Mouse (Mus musculus): Measurements from ENCODE around the gene Nifk. TPM values are rescaled to one million over a fixed set of nuclear protein-coding genes. Genes with fewer than 3 reads are reported as not detected.

The Nifk gene
- polyA plus RNA-seq, 1 experiment, result not detected

DNA sequence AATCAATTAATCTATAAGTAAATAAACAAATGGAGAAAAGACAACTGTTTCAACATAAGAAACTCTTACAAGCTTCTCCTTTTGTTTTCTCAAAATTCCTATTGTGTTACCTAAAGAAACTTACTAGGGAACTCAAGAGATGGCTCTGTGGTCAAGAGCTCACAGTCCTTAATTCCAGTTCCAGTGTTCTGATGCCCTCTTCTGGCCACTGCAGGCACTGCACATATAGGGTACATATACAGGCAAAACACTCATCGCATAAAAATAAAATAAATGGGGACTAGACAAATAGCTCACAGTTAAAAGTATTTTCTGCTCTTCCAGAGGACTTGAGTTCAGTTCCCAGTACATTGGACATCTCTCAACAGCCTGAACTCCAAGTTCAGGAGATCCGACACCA, 943 bp upstream of the Nifk start:
- H3K4me3 ChIP-seq (ENCODE audit: insufficient read depth, low read depth, low read length), result no peak overlapping the region
- TF ChIP-seq CTCF (IDR thresholded peaks at IDR 0.05; ENCODE audit: insufficient read depth, low read depth, low read length) (no peak), POLR2A (IDR thresholded peaks at IDR 0.05; ENCODE audit: insufficient read depth, low read depth, low read length) (no peak)
- H3K4me1 ChIP-seq (ENCODE audit: control insufficient read depth, insufficient read depth, low read length), result peaks cover 8% of the 10 kb centered on the region; the same call in 1 of the 2 replicates
- no peak overlapping the region for H3K27ac ChIP-seq (ENCODE audit: insufficient read depth, low read depth, low read length)
- WGBS, result 73% methylated on average over 2 of the region's 2 CpGs

DNA sequence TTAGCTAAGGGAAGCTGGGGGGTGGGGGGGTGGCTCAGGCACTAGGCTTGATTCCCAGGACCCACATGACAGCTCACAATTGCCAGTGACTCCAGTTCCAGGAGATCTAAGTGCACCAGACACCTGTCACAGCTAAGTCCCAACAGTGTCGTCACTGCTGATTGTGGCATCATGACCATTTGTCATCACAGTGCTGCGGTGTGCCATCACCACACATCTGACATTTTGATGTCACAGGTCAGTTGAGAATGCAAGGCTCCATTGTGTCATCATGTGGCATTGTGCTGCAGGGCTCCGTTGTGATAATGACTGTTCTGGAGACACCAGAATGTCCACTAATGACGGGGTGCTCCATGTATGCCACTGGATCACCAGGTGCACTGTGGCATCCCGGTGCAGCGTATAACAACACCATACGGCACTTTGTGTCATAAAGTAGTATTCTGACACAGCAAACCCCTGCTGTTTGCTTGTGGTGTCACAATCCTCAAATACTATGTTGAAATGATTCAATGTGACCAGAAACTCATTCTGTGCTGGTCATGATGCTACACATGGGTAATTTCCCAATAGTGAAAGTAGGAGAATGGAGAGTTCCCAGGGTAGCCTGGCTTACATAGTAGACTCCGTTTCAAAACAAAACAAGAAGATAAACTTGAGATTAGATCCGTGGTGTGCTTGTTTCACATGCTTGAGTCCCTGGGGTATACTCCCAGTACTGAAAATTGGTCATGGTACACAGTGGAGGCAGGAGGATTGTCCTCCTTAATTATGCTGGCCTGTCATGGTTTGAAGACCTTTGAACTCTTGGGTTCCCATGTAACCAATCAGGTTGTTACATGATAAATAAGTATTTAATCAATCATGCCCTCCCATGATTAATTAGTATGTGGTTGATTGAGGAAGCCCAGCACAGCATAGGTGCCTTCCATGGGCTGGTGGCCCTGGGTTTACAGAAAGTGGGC, 13.4 kb downstream of the Nifk start:
- no peak for TF ChIP-seq POLR2A (IDR thresholded peaks at IDR 0.05; ENCODE audit: insufficient read depth, low read depth, low read length)
- no peak for TF ChIP-seq CTCF (IDR thresholded peaks at IDR 0.05; ENCODE audit: insufficient read depth, low read depth, low read length)
- no peaks in the 10 kb centered on the region for H3K4me1 ChIP-seq (ENCODE audit: control insufficient read depth, insufficient read depth, low read length)
- no peak overlapping the region for H3K27ac ChIP-seq (ENCODE audit: insufficient read depth, low read depth, low read length)
- WGBS, result 83% methylated on average over 9 of the region's 9 CpGs
- no peak overlapping the region for H3K4me3 ChIP-seq (ENCODE audit: insufficient read depth, low read depth, low read length)

DNA sequence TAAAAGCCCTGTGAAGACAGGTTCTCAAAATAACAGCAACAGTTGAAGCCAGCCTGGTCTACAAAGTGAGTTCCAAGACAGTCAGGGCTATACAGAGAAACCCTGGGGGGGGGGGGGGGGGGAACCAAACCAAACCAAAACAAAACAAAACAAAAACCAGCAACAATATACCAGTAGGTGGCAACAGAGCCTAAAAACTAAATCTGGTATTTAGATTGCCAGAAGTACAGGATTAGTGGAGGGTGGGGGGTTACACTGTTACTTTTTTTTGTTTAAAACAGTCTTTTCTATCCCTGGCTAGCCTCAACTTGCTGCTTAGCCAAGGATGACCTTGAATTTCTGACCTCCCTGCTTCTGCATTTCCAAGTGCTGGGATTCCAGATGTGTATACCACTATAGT, 14.2 kb downstream of the Nifk start:
- Histone ChIP-seq H3K4me1 (ENCODE audit: control insufficient read depth, insufficient read depth, low read length) (no peaks in the 10 kb centered on the region), H3K27ac (ENCODE audit: insufficient read depth, low read depth, low read length) (no peak overlapping the region), H3K4me3 (ENCODE audit: insufficient read depth, low read depth, low read length) (no peak overlapping the region)
- TF ChIP-seq POLR2A (IDR thresholded peaks at IDR 0.05; ENCODE audit: insufficient read depth, low read depth, low read length) (no peak), CTCF (IDR thresholded peaks at IDR 0.05; ENCODE audit: insufficient read depth, low read depth, low read length) (no peak)

DNA sequence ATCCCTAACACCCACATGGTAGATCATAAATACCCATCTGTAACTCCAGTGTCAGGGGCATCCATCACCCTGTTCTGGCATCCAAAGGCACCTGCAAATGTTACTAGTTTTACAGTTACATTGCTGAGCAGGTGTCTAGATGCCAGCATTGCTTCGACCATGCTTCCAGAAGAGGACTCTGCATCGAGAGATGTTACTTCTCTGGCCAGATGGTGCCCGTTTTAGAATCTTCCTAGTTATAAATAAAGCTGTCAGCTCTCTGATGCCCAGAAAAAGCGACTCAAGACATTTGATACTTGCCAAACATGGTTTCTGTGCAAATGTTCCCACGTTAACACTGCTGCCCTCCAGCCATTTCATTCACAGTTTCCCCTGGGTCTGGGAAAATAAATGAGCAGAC, 16.3 kb downstream of the Nifk start:
- Histone ChIP-seq H3K27ac (ENCODE audit: insufficient read depth, low read depth, low read length) (no peak overlapping the region), H3K4me1 (ENCODE audit: control insufficient read depth, insufficient read depth, low read length) (no peaks in the 10 kb centered on the region), H3K4me3 (ENCODE audit: insufficient read depth, low read depth, low read length) (no peak overlapping the region)
- WGBS, result 78% methylated on average over 5 of the region's 5 CpGs
- TF ChIP-seq POLR2A (IDR thresholded peaks at IDR 0.05; ENCODE audit: insufficient read depth, low read depth, low read length) (no peak), CTCF (IDR thresholded peaks at IDR 0.05; ENCODE audit: insufficient read depth, low read depth, low read length) (no peak)

DNA sequence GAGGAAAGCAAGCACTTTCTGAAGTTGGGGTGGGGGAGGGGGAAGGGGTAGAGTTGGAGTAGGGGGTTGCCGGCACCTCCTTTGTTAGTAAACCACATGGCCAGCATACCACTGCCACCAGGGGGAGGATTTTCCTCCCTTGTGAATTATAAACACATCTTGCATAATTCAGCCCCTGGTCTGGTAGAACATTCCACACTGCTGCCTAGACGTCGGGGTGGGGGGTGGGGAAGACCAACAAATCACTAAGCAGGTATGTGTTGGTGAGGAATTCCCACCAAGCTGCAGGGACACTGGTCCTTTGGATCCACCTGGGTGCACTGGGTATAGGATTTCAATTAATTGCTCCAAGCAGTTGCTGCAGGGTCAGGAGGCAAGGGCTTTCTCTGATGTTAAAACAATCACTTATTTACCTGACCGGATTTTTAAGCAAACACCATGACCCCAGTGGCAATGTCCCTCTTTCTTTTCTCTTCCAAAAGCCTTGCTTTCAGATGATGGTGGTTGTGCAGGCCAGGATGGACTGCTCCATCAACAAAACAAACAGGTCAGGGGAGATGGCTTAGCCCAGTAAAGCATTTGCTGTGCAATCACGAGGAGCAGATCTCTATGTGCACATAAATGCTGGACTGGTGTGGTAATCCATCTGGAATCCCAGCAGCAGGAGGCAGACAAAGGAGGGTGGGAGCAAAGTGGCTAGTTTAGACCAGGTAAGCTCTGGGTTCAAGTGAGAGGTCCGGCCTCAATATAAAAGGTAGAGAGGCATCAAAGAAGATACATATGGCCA, 22.2 kb downstream of the Nifk start:
- WGBS, result 37% methylated on average over 6 of the region's 6 CpGs
- Histone ChIP-seq H3K27ac (ENCODE audit: insufficient read depth, low read depth, low read length) (no peak overlapping the region), H3K4me3 (ENCODE audit: insufficient read depth, low read depth, low read length) (no peak overlapping the region), H3K4me1 (ENCODE audit: control insufficient read depth, insufficient read depth, low read length) (no peaks in the 10 kb centered on the region)
- TF ChIP-seq POLR2A (IDR thresholded peaks at IDR 0.05; ENCODE audit: insufficient read depth, low read depth, low read length) (no peak), CTCF (IDR thresholded peaks at IDR 0.05; ENCODE audit: insufficient read depth, low read depth, low read length) (no peak)

DNA sequence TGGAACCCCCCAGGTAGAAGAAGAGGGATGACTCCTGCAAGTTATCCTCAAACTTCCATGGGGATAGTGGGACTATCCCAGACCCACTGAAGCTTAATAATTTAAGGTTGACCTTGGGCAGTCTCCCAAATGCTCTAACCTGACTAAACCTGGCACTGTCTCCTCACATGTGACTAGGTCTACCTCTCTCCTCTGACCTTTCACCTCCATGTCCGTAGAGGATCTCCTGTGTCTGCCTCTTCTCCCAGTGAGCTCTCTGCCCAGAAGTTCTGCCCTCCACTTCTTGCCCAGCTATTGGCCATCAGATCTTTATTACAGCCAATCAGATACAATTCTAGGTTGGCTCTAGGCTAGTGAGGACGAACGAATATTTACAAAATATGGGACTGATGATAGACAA, 28.3 kb downstream of the Nifk start:
- H3K4me1 ChIP-seq (ENCODE audit: control insufficient read depth, insufficient read depth, low read length), result no peaks in the 10 kb centered on the region
- no peak overlapping the region for H3K27ac ChIP-seq (ENCODE audit: insufficient read depth, low read depth, low read length)
- WGBS, result 82% methylated on average over 3 of the region's 3 CpGs
- no peak overlapping the region for H3K4me3 ChIP-seq (ENCODE audit: insufficient read depth, low read depth, low read length)
- TF ChIP-seq CTCF (IDR thresholded peaks at IDR 0.05; ENCODE audit: insufficient read depth, low read depth, low read length) (no peak), POLR2A (IDR thresholded peaks at IDR 0.05; ENCODE audit: insufficient read depth, low read depth, low read length) (no peak)

DNA sequence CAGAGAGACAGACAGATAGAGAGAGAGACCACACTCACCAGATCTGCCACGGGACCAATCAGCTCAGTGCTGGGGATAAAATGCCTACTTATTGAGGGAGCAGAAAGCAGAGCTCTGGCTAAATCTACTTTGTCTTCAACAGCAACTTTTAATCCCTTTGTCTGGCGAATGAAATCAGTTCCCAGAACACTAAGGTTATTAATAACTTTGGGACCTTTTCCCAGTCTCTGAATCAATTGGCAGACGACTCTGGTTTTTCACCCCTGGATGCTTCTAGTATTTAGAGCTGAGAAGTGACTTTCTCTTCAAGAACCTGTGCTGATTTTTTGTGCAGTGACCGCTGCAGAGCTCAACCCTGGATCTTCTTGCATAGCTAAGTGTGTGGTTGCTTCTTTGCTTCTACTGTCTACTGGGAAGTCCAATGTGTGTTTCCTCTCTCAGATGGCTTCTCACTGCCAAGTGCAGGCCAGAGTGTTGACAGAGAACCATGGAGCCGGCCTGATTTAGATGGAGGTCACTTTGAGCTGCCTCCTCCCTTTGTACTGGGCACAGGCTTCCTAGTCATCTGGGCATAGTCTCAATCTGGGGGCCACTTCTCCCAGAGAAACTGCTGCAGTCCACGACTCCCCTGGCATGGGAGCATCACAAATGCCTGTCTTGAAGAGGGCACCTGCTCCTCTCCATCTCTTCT, 37.6 kb downstream of the Nifk start:
- no peak overlapping the region for H3K27ac ChIP-seq (ENCODE audit: insufficient read depth, low read depth, low read length)
- TF ChIP-seq CTCF (IDR thresholded peaks at IDR 0.05; ENCODE audit: insufficient read depth, low read depth, low read length), result no peak
- no peak for TF ChIP-seq POLR2A (IDR thresholded peaks at IDR 0.05; ENCODE audit: insufficient read depth, low read depth, low read length)
- H3K4me3 ChIP-seq (ENCODE audit: insufficient read depth, low read depth, low read length), result no peak overlapping the region
- no peaks in the 10 kb centered on the region for H3K4me1 ChIP-seq (ENCODE audit: control insufficient read depth, insufficient read depth, low read length)
- 47% methylated on average over 6 of the region's 6 CpGs for WGBS

DNA sequence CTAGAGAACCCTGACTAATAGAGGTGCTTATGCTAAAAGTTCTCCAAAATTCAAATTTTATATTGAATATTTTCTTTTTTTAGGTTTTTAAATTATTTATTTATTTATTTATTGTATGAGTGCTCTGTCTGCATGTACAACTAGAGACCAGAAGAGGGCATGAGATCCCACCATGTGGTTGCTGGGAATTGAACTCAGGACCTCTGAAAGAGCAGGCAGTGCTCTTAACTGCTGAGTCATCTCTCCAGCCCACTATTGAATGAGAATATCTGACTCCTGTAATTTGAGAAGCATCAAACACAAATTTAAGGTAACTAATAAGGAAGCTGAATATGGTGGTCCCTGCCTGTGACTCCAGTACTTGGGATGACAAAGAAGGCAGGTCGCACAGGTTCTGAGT, 46.3 kb downstream of the Nifk start:
- no peak overlapping the region for H3K4me3 ChIP-seq (ENCODE audit: insufficient read depth, low read depth, low read length)
- no peak for TF ChIP-seq POLR2A (IDR thresholded peaks at IDR 0.05; ENCODE audit: insufficient read depth, low read depth, low read length)
- no peak overlapping the region for H3K27ac ChIP-seq (ENCODE audit: insufficient read depth, low read depth, low read length)
- 94% methylated on average over 1 of the region's 1 CpGs for WGBS
- H3K4me1 ChIP-seq (ENCODE audit: control insufficient read depth, insufficient read depth, low read length), result no peaks in the 10 kb centered on the region

Measured in olfactory bulb, adult 2 months (tissue).